Mouse (Mus musculus) erythroblast, embryonic 14.5 days (primary cell): ENCODE measurements around the gene Trim67.

ENCODE experiments used
- GATA1 ChIP-seq: IDR thresholded peaks from 2 replicates; pipeline ENCODE4 v1.6.1; 2012; ENCODE audit warnings: low read length, inconsistent platforms, mixed read lengths
- TAL1 ChIP-seq: IDR thresholded peaks from 3 replicates; pipeline ENCODE4 v1.6.1; 2012; ENCODE audit warnings: low read length, inconsistent platforms, mixed read lengths

DNA sequence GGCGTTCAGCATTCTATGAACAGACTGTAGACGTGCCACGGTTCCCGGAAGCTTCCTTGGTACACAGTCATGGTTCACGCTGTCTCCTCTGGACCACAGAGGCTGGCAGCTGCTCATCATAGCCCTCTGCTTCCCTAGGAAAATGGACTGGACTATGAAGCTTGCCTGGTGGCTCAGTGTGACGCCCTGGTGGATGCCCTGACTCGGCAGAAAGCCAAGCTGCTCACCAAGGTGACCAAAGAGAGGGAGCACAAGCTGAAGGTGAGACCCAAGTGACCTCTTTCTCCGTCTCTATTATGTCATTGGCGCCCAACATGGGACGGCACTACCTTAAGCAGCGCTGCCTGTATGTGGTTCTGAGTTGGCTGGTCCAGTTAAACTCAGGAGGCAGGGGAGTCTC, 24.0 kb downstream of the Trim67 start:
- TF ChIP-seq GATA1 (no peak), TAL1 (no peak)
